Mouse (Mus musculus) spleen, adult 12 weeks (tissue): Measurements from ENCODE around the gene Kirrel2.

Experiments
- DNase-seq: peaks from one replicate; pipeline ENCODE4 v3.0.0; 2022; ENCODE audit warnings: low spot score

The Kirrel2 gene

DNA sequence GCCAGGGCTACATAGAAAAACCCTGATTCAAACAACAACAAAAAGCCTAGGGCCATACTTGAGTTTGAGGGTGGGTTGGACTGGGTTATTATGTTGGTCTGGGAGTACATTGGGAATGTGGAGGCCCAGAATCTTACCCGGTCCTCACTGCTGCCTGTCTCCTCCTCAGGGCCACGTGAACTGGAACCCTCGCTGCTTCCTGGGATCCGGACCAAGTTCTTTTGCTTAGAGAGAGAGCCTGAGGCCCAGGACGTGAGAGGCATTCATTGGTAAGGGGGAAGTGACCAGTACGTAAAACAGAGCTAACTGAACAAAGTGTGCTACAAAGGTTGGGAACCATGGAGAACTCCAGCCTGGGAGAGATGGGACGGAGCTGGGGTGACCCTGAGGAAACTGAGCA is 7.2 kb downstream of the Kirrel2 start:
- no peak for DNase-seq

- DNase-seq: no peak
These were observed 12.3 kb downstream of the Kirrel2 start, which contains the start of gene Aplp1 for GRCm38 (mm10) chr7:30444971-30445751. Aplp1 (minus strand) TSS chr7:30445535.

GRCm38 (mm10) chr7:30444154-30444970 is 13.1 kb downstream of the Kirrel2 start:
- DNase-seq: no peak

GRCm38 (mm10) chr7:30443696-30444095 is 13.8 kb downstream of the Kirrel2 start:
- no peak for DNase-seq

GRCm38 (mm10) chr7:30440697-30441096 is 16.8 kb downstream of the Kirrel2 start:
- DNase-seq: peak; percentile 19

- no peak for DNase-seq
These were observed 17.8 kb downstream of the Kirrel2 start for GRCm38 (mm10) chr7:30439734-30440133.

DNA sequence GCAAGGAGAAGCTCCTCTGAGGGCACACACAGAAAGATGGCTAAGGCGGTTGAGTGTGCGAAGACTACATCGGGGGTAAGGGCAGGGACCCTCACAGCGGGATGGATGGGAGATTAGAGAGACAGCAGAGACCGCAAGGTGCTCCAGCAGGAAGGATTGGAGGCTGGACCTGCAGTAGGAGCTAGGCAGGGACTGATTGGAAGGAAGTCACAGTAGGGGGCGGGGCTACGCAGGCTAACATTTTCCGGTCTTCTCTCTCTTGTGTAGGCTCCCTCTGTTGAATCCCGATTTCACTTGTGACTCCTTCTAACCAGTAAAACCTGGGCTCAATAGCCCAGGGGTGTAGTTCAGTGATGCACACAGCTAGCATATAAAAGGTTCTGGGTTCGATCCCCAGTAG is 20.6 kb downstream of the Kirrel2 start:
- DNase-seq: no peak

DNA sequence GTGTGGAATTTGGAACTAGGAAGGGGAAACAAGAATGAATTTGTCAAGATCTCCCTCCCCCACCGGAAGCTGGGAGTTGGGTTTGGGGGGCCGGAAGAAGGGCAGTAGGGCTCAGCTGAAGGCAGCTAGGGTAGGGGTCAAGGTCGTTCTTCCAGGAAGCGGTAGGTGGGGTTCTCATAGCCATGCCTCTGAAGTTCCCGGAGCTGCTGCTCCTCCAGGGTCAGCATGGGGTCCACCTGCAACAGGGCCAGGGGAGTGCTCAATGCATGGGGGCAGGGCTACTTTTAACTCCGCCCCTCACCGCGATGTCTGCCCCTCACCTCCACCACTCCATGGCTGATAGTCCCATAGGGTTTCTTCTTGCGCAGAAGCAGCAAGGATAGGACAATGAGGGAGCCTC is 22.3 kb downstream of the Kirrel2 start:
- DNase-seq: no peak

GRCm38 (mm10) chr7:30434701-30435100 is 22.8 kb downstream of the Kirrel2 start:
- DNase-seq: no peak

GRCm38 (mm10) chr7:30434238-30434637 is 23.3 kb downstream of the Kirrel2 start:
- DNase-seq: no peak

DNA sequence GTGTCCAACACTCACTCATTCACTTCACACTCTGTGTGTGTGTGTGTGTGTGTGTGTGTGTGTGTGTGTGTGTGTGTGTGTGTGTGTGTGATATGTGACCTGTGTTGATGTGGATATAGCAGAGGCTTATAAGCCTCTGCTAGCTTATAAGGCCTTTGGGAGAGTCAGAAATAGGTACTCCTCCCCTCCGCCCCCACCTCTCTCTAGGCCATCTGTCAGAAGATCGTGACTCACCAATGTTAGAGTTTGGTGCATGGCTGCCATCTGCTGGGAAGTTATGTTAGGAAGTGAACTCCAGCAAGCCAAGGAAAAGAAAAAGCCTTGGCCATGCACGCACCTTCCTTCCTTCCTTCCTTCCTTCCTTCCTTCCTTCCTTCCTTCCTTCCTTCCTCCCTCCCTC is 25.7 kb downstream of the Kirrel2 start:
- DNase-seq: peak; percentile 23

GRCm38 (mm10) chr7:30430191-30430590 is 27.3 kb downstream of the Kirrel2 start:
- DNase-seq: no peak

GRCm38 (mm10) chr7:30429327-30429726 is 28.2 kb downstream of the Kirrel2 start:
- no peak for DNase-seq

DNA sequence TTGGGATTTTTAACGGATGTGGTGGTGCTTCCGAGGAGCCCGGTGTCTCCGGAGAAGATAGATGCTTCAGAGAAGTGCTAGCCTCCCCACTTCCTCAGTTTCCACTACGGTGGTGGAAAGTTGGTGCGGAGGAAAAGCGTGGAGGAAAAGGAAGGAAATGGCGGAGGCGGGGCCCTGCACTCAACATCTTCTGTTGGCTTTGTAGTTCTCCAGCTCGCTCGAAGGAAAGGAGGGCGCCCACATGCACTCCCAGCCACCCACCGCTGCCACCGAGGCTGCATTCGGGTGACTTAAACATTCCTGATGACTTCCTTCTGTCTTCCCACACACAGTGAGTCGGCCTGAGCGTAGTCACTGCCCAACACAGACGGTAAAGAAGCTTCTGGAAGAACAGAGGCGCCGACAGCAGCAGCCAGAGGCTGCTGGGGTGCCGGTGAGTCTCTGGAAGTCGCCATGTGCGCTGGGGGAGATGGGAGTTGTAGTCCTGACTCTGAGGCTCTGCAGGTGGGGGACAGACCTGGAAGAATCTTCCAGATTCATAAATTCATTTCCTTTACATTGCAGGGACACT is 34.3 kb downstream of the Kirrel2 start:
- DNase-seq: peak; percentile 35

DNA sequence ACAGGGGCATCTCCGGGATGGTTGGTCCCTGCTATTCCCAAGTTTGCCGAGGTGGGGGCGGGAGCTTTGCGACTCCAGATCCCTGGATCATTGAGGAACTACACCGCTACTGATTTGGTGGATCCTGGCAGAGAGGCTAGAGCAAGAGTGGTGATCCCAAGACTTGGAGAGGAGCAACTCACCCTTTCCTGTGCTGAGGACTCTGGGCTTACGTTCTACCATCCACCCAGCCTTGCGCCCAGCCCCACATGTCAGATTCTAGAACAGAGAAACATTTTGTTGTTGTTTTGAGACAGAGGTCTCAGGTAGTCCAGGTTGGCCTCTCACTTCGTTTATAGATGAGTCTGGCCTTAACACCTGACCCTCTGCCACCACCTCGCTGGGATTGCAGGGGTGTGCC is 34.9 kb downstream of the Kirrel2 start:
- peak; percentile 10 for DNase-seq

- peak; percentile 84 for DNase-seq
These were observed 35.5 kb downstream of the Kirrel2 start for GRCm38 (mm10) chr7:30421890-30422435.

DNA sequence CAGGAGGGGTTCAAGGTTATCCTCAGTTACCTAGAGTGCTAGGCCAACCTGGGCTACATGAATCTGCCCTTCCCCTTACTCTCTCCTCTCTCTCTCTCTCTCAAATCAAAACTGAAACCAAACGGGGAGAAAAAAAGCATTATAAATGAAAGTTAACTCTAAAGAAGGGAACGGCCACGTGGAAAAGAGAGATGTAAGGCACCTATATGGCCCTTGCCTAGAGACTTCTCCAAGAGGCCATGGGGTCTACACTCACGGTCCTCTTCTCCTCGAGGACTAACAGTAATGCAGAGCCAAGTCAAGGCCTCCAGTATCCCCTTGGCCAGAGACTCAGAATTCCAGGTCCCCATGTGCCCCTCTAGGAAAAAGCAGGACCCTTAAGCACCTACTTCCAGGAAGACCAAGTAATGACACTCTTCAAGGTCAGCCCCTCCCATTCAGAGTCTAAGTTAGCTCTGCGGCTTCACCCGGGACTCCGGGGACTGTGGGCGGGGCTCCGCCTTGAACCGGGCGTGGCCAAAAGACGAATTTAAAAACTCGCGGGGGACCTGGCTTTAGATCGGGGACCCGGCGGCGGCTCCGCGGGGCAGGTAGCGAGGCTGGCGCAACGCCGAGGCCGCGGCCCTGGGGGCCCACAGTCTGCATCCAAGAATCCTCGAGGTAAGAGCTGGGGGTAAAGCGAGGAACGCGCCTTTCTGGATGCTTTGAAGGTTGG is 36.2 kb downstream of the Kirrel2 start, which contains the start of gene Nfkbid:
Nfkbid (plus strand) TSS at position 558 of the 715 bp plus-strand sequence.
- peak; percentile 78 for DNase-seq

DNA sequence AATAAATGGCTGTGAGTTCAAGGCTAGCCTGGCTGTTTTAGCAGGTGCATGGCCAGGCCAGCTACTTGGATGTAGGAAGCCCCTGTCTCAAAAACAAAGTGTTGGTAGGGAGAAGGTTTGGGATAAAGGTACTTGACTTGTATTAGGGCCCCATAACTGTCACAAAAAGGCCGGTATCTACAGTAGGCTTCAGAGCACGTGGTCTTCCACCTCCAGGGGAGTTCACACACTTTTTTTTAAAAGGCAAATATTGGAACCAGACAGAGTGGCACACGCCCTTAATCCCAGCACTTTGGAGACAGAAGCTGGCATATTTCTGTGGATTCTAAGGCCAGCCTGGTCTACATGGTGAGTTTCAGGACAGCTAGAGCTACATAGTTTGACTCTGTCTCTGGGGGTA is 36.8 kb downstream of the Kirrel2 start:
- DNase-seq: no peak

DNA sequence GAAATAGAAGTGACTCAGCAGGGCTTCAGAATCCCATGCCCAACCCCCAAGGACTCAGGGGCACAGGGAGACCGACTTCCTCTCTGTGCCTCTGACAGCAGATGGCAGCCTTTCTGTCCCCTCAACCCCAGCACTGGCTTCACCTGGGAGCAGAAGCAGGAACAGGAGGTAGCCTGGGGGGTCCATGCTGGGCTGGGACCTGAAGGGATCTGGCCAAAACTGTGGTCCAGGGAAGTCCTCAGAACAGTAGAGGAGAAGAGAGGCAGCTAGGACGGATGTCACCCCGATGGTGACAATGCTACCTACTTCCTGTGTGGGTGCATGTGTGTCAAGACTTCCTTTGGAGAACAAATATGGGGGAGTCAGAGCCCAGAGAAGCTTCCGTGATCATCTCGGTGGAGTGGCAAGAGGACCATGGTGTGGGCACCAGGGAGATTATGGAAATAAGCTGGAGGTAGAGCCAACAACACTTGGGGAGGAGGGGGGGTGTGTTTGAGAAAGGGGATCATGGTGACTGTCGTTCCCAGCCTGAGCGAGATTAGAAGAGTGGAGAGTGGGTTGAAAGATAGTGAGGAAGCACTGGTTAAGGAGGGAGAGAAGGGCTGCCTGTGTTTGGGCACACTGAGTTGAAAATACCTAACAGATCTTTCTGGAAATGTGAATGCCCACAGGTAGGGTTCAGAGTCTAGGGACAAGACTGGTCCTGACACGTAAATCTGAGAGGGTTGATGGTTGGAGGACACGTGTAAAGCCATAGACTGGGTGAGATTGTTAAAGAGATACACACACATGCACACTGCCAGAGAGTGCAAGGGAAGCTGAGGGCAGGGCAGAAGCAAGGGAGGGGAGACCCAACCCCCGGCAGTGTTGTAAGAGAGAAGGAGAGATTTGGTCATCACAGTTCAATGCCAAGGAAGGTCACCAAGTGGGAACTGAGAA is 37.7 kb downstream of the Kirrel2 start, which contains the start of gene Hcst:
Hcst (minus strand) TSS at position 294 of the 939 bp plus-strand sequence.
- peak; percentile 26 for DNase-seq

- peak; percentile 12 for DNase-seq
These were observed 39.6 kb downstream of the Kirrel2 start for GRCm38 (mm10) chr7:30417856-30418255.
